Mouse (Mus musculus) adrenal gland, adult 2 months (tissue): ENCODE data around the gene Ldhal6b. TPM values are rescaled to one million over a fixed set of nuclear protein-coding genes. Genes with fewer than 3 reads are reported as not detected.
"Not testable (repeated sequence)": the region's sequence is repeated elsewhere in the genome, so short reads cannot be mapped to it uniquely, and the experiment has no call there.

Experiments
- DNase-seq: peaks from one replicate; pipeline ENCODE4 v3.0.0; 2021
- long read RNA-seq: library from polyadenylated mRNA; stranded (forward); transcript quantifications from one replicate; pipeline ENCODE4 v2.0.0, GENCODE M21; 2021
- polyA plus RNA-seq: library from polyadenylated mRNA; depleted of rRNA; stranded (reverse); fragments of >200 nt; gene quantifications from 2 replicates; pipeline ENCODE4 v1.2.3, GENCODE M21; 2012; rRNA removed
- total RNA-seq, 2 experiments: library from RNA; stranded (reverse); gene quantifications; 2 replicates each; pipeline ENCODE4 v1.2.3; 2021

The Ldhal6b gene
- total RNA-seq, result under 1 TPM; 0.59 to 0.72 TPM
- polyA plus RNA-seq, result 0.11 and 0.50 TPM in 2 replicates
- long read RNA-seq, result 0 reads

GRCm38 (mm10) chr17:5418545-5418944 is at the start of gene Ldhal6b:
Gene Ldhal6b, minus strand, starts transcription at chr17:5418767.
- no peak for DNase-seq

- no peak for DNase-seq
Observed at GRCm38 (mm10) chr17:5467177-5467576, 48.6 kb upstream of the Ldhal6b start.

- DNase-seq, result no peak
Observed at GRCm38 (mm10) chr17:5466736-5467135, 48.2 kb upstream of the Ldhal6b start.

- no peak for DNase-seq
Observed at GRCm38 (mm10) chr17:5463912-5464311, 45.3 kb upstream of the Ldhal6b start.

GRCm38 (mm10) chr17:5453657-5454056 is 35.1 kb upstream of the Ldhal6b start:
- no peak for DNase-seq

GRCm38 (mm10) chr17:5443751-5444150 is 25.2 kb upstream of the Ldhal6b start:
- DNase-seq, result peak; percentile 43

- peak; percentile 18 for DNase-seq
Observed at GRCm38 (mm10) chr17:5443260-5443659, 24.7 kb upstream of the Ldhal6b start.

- not testable (repeated sequence) for DNase-seq
Observed at GRCm38 (mm10) chr17:5442403-5442802, 23.8 kb upstream of the Ldhal6b start.

- DNase-seq, result peak; percentile 93
Observed at GRCm38 (mm10) chr17:5440159-5440971, 21.8 kb upstream of the Ldhal6b start, which contains the start of gene Tmem242. Gene Tmem242, minus strand, starts transcription at chr17:5440259.

- DNase-seq, result no peak
Observed at GRCm38 (mm10) chr17:5439831-5440158, 21.2 kb upstream of the Ldhal6b start.

- no peak for DNase-seq
Observed at GRCm38 (mm10) chr17:5429772-5430133, 11.2 kb upstream of the Ldhal6b start.

GRCm38 (mm10) chr17:5429090-5429771 is 10.7 kb upstream of the Ldhal6b start:
- peak; percentile 84 for DNase-seq

- DNase-seq, result no peak
Observed at GRCm38 (mm10) chr17:5425204-5425603, 6.6 kb upstream of the Ldhal6b start.

GRCm38 (mm10) chr17:5424156-5424555 is 5.6 kb upstream of the Ldhal6b start:
- no peak for DNase-seq

GRCm38 (mm10) chr17:5421835-5422234 is 3.3 kb upstream of the Ldhal6b start:
- DNase-seq, result no peak

GRCm38 (mm10) chr17:5419771-5420518 is 1.4 kb upstream of the Ldhal6b start:
- DNase-seq, result no peak

- no peak for DNase-seq
Observed at GRCm38 (mm10) chr17:5419056-5419455, 489 bp upstream of the Ldhal6b start.

GRCm38 (mm10) chr17:5416518-5416917 is 2.0 kb downstream of the Ldhal6b start:
- no peak for DNase-seq

GRCm38 (mm10) chr17:5414041-5414440 is 4.5 kb downstream of the Ldhal6b start:
- no peak for DNase-seq

- DNase-seq, result no peak
Observed at GRCm38 (mm10) chr17:5413350-5413749, 5.2 kb downstream of the Ldhal6b start.

- no peak for DNase-seq
Observed at GRCm38 (mm10) chr17:5412740-5413139, 5.8 kb downstream of the Ldhal6b start.

- DNase-seq, result no peak
Observed at GRCm38 (mm10) chr17:5412301-5412700, 6.3 kb downstream of the Ldhal6b start.

- no peak for DNase-seq
Observed at GRCm38 (mm10) chr17:5411205-5411604, 7.4 kb downstream of the Ldhal6b start.
